Mouse (Mus musculus) v-Abl transformed pro-B cells (cell line): Measurements from ENCODE around the gene Rps6kl1.

Experiments used
- in situ Hi-C, 2 experiments: fragments of 400-800 bp; cut with MboI; formaldehyde crosslinking; loops; one replicate each; pipeline ENCODE4 v1.15.1; 2025; ENCODE audit not compliant: unreplicated experiment in 2 of 2

The Rps6kl1 gene

GRCm38 (mm10) chr12:85151002-85151774 lies at the start of gene Rps6kl1:
Gene Rps6kl1 (minus strand): TSS chr12:85151264.
- in situ Hi-C loops, result no loop called here

- in situ Hi-C loops, result no loop called here
Observed at GRCm38 (mm10) chr12:85199954-85200353, 48.9 kb upstream of the Rps6kl1 start.

- in situ Hi-C loops, result no loop called here
Observed at GRCm38 (mm10) chr12:85197936-85198335, 46.9 kb upstream of the Rps6kl1 start.

DNA sequence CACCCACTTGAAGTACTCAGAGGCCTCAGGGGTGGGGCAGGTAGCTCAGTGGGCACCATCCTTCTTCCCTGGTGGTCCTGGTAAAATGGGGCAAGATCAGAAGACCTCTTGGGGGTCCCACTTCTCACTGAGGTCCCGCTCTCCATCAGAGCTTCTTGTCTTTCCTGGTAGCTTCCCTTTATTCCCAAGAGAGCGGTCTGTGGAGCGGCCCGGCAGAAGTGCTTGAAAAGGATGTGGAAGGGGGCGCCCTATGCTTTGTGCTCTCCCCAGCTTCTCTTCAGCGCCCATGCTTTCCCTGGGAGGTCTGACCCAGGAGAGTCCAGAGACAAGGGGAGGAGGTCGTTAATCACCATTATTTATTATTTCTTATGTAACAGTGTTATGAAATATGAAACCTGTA lies 46.3 kb upstream of the Rps6kl1 start:
- in situ Hi-C loops, result no loop called here

DNA sequence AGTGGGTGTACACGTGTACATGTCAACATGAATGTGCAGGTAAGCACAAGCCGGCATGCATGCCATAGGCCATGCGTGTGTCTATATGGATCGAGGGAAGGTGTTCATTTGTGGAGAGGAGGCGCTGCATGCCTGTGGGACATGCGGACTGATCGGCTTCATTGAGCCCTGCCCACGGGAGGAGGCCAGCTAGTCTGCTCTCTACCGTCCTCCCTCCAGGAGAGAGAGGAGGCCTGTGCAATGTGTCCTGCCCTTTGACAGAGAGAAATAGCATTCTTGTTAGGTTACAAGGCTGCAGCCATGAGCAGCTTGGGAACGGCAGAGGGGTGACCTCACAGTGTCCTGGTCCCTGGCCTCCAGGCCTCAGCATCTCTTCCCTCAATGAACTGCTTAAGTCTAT lies 45.1 kb upstream of the Rps6kl1 start:
- in situ Hi-C loops, result no loop called here

GRCm38 (mm10) chr12:85195086-85195485 lies 44.0 kb upstream of the Rps6kl1 start:
- in situ Hi-C loops, result no loop called here

GRCm38 (mm10) chr12:85194623-85195018 lies 43.6 kb upstream of the Rps6kl1 start:
- in situ Hi-C loops, result no loop called here

DNA sequence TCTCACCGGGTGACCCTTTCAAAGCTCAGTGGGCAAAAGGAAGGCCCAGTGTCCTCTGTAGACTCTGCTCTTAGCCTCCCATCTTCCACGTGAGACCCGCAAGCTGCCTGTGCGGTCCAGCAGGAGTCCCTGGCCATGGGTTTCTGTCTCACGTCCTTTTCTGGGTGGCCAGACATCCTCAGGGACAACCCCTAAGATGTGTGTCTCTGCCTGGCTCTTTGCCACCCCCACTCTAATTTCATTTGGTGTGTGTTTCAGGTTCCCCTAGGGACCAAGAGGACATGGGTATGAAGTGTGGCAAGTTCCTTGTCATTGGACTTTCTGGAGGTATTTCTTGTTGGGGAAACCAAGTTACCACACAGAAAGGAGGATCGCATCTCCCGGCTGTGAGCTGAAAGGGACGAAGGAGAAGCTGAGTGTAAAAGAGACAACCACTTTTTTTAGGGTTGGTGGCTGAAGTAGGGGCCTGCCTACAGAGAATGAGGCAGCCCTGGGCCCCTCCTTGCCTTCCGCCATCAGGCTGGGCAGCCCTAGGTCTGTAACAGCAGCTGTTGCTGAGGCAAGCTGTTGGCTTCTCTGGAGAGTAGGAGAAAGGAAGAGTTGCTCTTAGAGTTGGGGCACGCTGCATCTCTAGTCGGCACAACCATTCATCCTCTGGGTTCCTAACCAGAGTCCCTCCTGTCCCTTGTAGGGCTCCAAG lies 43.0 kb upstream of the Rps6kl1 start:
- in situ Hi-C loops, result no loop called here

DNA sequence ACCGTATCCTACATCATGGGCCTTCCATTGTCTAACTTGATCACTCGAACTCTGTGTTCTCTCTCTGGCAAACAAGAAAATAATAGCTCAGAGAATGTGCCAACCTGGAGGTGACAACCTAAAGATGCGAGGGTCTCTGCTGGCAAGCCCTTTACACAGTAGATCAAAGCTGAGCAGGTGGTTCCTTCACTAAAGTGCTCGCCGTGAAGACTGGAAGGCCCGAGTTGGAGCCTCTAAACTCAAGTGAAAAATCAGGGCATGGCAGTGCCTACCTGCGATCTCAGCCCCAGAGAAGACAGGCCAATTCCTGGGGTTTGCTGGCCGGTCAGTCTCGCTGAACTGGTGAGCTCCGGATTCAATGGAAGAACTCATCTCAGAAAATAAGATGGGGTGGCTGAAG lies 42.1 kb upstream of the Rps6kl1 start:
- in situ Hi-C loops, result no loop called here

GRCm38 (mm10) chr12:85192461-85193108 lies 41.5 kb upstream of the Rps6kl1 start:
- in situ Hi-C loops, result no loop called here

- in situ Hi-C loops, result no loop called here
Observed at GRCm38 (mm10) chr12:85190290-85190689, 39.2 kb upstream of the Rps6kl1 start.

- in situ Hi-C loops, result no loop called here
Observed at GRCm38 (mm10) chr12:85186361-85186760, 35.3 kb upstream of the Rps6kl1 start.

DNA sequence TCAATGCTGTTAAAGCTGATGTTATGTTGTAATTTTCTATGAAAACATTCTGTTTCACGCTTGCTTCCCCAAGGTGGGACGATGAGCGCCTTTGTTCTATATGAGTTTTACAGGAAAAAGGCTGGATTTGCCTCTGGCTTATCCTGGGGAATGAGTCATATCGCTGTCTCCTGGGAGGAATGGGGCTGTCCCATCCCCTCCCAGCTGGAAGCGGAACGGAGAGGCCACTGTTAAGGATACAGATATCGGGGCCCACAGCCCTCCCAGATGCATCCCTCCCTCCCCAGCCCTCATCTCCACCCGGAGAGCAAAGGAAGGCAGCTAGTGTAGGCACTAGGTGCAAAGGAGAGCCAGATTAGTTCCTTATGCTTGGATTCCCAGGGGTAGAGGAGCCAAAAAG lies 34.7 kb upstream of the Rps6kl1 start:
- in situ Hi-C loops, result no loop called here

- in situ Hi-C loops, result no loop called here
Observed at GRCm38 (mm10) chr12:85184118-85184517, 33.1 kb upstream of the Rps6kl1 start.

- in situ Hi-C loops, result no loop called here
Observed at GRCm38 (mm10) chr12:85182898-85183297, 31.8 kb upstream of the Rps6kl1 start.

GRCm38 (mm10) chr12:85182345-85182643 lies 31.2 kb upstream of the Rps6kl1 start:
- in situ Hi-C loops, result no loop called here

DNA sequence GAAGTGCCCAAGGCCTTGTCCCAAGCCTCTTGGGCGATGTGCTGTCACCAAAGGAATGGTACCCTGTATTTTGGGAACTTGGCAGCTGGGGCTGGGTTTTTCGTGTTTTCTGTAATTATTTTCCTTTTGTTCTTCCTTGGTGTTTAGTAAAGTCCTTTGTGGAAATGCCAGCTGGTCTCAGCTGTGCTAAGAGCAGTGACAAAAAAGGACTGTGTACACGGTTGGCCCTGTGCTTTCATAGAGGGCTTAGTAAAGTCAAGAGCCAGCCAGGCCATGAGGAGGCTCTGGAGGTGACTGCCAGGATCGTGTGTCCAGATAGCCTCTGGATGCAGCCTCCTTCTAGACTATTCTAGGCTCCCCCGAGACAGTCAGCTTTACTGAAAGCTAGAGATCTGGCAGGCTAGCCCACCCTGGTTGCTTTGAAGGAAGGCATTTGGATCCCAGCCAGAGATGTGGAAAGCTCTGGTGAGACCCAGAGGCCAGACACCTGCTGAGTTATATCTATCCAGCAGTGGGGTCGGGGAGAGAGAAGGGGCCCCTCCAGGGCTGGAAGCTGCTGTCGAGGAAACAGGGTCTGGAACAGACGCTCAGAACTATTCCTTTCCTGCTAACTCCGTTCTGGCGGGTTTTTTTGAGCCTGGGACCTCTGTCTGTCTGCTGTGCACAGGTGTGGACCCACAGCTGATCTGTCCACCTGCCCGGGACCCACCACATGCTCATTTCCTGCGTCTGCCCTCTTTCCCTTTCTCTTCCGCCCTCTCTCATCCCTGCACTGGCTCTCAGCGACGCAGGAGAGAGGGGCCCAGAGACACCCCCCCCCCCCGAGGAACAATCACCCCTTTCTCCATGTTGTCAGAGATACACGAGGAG lies 30.6 kb upstream of the Rps6kl1 start:
- in situ Hi-C loops, result no loop called here

DNA sequence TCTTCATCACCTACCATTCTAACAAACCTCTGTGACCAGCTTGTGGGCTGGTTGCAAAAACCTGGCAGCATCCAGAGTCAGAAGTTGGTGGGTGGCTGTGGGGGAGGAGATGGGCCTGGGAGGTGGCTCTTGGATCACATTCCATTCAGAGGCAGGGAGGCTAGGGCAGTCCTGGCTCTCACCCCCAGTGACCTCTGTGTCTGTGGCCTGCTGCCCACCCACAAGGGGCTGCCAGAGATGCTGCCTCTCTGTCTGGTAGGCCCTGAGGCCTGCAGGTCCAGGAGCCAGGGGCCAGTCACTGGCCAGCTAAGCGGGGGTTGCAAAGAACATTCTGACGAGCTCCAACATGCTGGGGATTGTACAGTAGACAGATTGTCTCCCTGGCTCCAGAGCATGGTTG lies 27.2 kb upstream of the Rps6kl1 start:
- in situ Hi-C loops, result loop anchor here in 1 of 2 experiments (5.0 kb wide), 1 partner anchor 34 kb away; no protein-coding TSS in a partner anchor

GRCm38 (mm10) chr12:85177740-85178239 lies 26.7 kb upstream of the Rps6kl1 start, which contains the start of gene Pgf:
Gene Pgf (minus strand): TSS chr12:85177790.
- in situ Hi-C loops, result loop anchor here in 1 of 2 experiments (5.0 kb wide), 1 partner anchor 35 kb away; no protein-coding TSS in a partner anchor

DNA sequence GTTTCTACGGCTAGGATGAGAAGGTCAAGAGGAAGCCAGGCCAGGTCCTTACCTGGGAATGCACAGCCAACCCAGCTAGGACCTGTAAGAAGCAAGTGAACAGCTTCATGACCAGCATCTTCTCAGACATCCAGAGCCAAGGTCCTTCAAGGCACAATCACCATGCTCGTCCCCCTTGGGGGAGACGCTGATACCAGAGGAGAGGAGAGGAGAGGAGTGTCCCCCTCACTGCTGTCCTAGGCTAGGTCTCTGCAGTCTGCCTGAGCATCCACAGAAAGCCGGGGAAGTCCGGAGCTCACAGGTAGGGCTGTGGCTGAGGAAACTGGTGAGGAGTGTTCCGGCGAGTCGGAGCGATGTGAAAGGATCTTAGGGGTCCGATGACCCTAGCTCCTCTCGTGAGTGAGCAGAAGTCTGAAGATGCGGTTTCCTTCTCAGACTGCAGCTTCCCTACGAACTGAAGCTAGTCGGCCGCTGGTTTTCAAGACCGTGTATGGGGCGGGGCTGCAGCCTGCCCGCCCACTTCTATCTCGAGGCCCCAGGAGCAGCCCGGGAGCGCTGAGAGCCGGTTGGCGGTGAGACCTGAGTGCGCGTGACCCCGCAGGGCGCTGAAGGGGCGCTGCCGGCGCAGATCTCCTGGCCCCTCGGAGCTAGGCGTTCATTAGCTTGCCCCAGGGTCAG lies 25.9 kb upstream of the Rps6kl1 start:
- in situ Hi-C loops, result loop anchor here in 1 of 2 experiments (5.0 kb wide), 1 partner anchor 35 kb away; no protein-coding TSS in a partner anchor
